Mouse (Mus musculus): ENCODE results near the gene Bcl11a. TPM values are rescaled to one million over a fixed set of nuclear protein-coding genes. Genes with fewer than 3 reads are reported as not detected.

Bcl11a gene
- 143 and 145 TPM in 2 replicates for polyA plus RNA-seq (2014; fragmentation: Nextera tagmentation; extraction: Ambion mirVana)

- Histone ChIP-seq H3K27me3 (ENCODE audit: control insufficient read depth, insufficient read depth, low read length) (no peaks in the 10 kb centered on the region), H3K4me3 (ENCODE audit: low read depth, low read length) (peak within 1 kb of the TSS; percentile 88), H3K27ac (ENCODE audit: low read depth, low read length) (peak within 1 kb of the TSS; percentile 99), H3K9me3 (ENCODE audit: control insufficient read depth, low read length) (no peaks in the 10 kb centered on the region), H3K36me3 (ENCODE audit: control insufficient read depth, insufficient read depth, low read length) (no peaks in the 10 kb centered on the region), H3K4me1 (ENCODE audit: control insufficient read depth, insufficient read depth, low read length) (0 out of 2 replicates have a peak, but pooled peaks cover 4% of the 10 kb centered on the region), H3K9ac (replicated peaks; ENCODE audit: low read depth, low read length) (peak within 1 kb of the TSS; percentile 98), H3K4me2 (ENCODE audit: low read depth, low read length) (peak within 1 kb of the TSS; percentile 80)
- under 1% methylated on average over 38 of the region's 51 CpGs for WGBS
- ATAC-seq (ENCODE audit: low read depth): peak; percentile 50
These were observed at the start of gene Bcl11a for GRCm38 (mm10) chr11:24077795-24078705. Gene Bcl11a (plus strand): TSS chr11:24078056.

- no peak for ATAC-seq (ENCODE audit: low read depth)
- H3K9me3 ChIP-seq (ENCODE audit: control insufficient read depth, low read length): no peaks in the 10 kb centered on the region
- WGBS: 81% methylated on average over 6 of the region's 6 CpGs
- no peak overlapping the region for H3K4me3 ChIP-seq (ENCODE audit: low read depth, low read length)
- no peak overlapping the region for H3K9ac ChIP-seq (replicated peaks; ENCODE audit: low read depth, low read length)
- H3K4me2 ChIP-seq (ENCODE audit: low read depth, low read length): no peak overlapping the region
- H3K4me1 ChIP-seq (ENCODE audit: control insufficient read depth, insufficient read depth, low read length): no peaks in the 10 kb centered on the region
- H3K27ac ChIP-seq (ENCODE audit: low read depth, low read length): no peak overlapping the region
- no peaks in the 10 kb centered on the region for H3K36me3 ChIP-seq (ENCODE audit: control insufficient read depth, insufficient read depth, low read length)
- no peaks in the 10 kb centered on the region for H3K27me3 ChIP-seq (ENCODE audit: control insufficient read depth, insufficient read depth, low read length)
These were observed 33.8 kb upstream of the Bcl11a start for GRCm38 (mm10) chr11:24044025-24044424.

- ATAC-seq (ENCODE audit: low read depth): peak; percentile 95
- H3K36me3 ChIP-seq (ENCODE audit: control insufficient read depth, insufficient read depth, low read length): no peaks in the 10 kb centered on the region
- peaks cover 4% of the 10 kb centered on the region; the same call in 1 of the 2 replicates for H3K4me1 ChIP-seq (ENCODE audit: control insufficient read depth, insufficient read depth, low read length)
- WGBS: 4% methylated on average over 28 of the region's 28 CpGs
- peak overlapping the region; percentile 61 for H3K9ac ChIP-seq (replicated peaks; ENCODE audit: low read depth, low read length)
- 0 out of 2 replicates have a peak overlapping the region, but pooled peaks have one; percentile 10 for H3K27ac ChIP-seq (ENCODE audit: low read depth, low read length)
- H3K4me2 ChIP-seq (ENCODE audit: low read depth, low read length): peak overlapping the region; percentile 45
- H3K4me3 ChIP-seq (ENCODE audit: low read depth, low read length): peak overlapping the region; percentile 31
- H3K9me3 ChIP-seq (ENCODE audit: control insufficient read depth, low read length): no peaks in the 10 kb centered on the region
- H3K27me3 ChIP-seq (ENCODE audit: control insufficient read depth, insufficient read depth, low read length): no peaks in the 10 kb centered on the region
These were observed 28.4 kb upstream of the Bcl11a start for GRCm38 (mm10) chr11:24049226-24050031.

- Histone ChIP-seq H3K9me3 (ENCODE audit: control insufficient read depth, low read length) (no peaks in the 10 kb centered on the region), H3K4me2 (ENCODE audit: low read depth, low read length) (peak overlapping the region; percentile 45; the same call in 1 of the 2 replicates), H3K27me3 (ENCODE audit: control insufficient read depth, insufficient read depth, low read length) (no peaks in the 10 kb centered on the region), H3K27ac (ENCODE audit: low read depth, low read length) (no peak overlapping the region), H3K9ac (replicated peaks; ENCODE audit: low read depth, low read length) (no peak overlapping the region), H3K4me1 (ENCODE audit: control insufficient read depth, insufficient read depth, low read length) (peaks cover 4% of the 10 kb centered on the region; the same call in 1 of the 2 replicates), H3K36me3 (ENCODE audit: control insufficient read depth, insufficient read depth, low read length) (no peaks in the 10 kb centered on the region), H3K4me3 (ENCODE audit: low read depth, low read length) (no peak overlapping the region; the same call in 1 of the 2 replicates)
- ATAC-seq (ENCODE audit: low read depth): no peak
- WGBS: 79% methylated on average over 11 of the region's 11 CpGs
These were observed 27.7 kb upstream of the Bcl11a start for GRCm38 (mm10) chr11:24050032-24050757.

- Histone ChIP-seq H3K9ac (replicated peaks; ENCODE audit: low read depth, low read length) (no peak overlapping the region), H3K36me3 (ENCODE audit: control insufficient read depth, insufficient read depth, low read length) (no peaks in the 10 kb centered on the region), H3K4me3 (ENCODE audit: low read depth, low read length) (no peak overlapping the region), H3K4me1 (ENCODE audit: control insufficient read depth, insufficient read depth, low read length) (peaks cover 4% of the 10 kb centered on the region; the same call in 1 of the 2 replicates), H3K27me3 (ENCODE audit: control insufficient read depth, insufficient read depth, low read length) (no peaks in the 10 kb centered on the region), H3K27ac (ENCODE audit: low read depth, low read length) (no peak overlapping the region), H3K4me2 (ENCODE audit: low read depth, low read length) (no peak overlapping the region), H3K9me3 (ENCODE audit: control insufficient read depth, low read length) (no peaks in the 10 kb centered on the region)
- WGBS: 68% methylated on average over 6 of the region's 6 CpGs
- ATAC-seq (ENCODE audit: low read depth): no peak
These were observed 25.0 kb upstream of the Bcl11a start for GRCm38 (mm10) chr11:24052882-24053281.

DNA sequence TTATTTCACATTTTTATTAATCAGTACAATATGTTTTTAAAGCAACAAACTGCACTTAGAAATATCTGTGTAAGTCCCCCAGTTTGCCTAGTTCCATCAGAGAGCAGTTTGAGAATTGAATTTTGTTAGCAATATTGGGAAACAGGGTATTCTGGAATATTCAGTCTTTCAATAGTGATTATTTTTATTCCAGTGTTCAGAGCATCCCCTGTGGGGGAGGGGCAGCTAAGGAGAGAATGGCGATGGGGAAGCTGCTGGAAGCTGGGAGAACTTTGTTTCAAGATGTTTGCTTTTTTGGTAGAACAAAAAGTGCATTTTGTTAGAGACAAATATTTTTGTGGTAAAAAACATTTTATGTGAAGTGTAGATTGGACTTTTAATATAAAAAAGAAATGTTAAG, 18.7 kb upstream of the Bcl11a start:
- WGBS: 14% methylated on average over 1 of the region's 1 CpGs
- no peaks in the 10 kb centered on the region for H3K36me3 ChIP-seq (ENCODE audit: control insufficient read depth, insufficient read depth, low read length)
- no peaks in the 10 kb centered on the region for H3K27me3 ChIP-seq (ENCODE audit: control insufficient read depth, insufficient read depth, low read length)
- no peak for ATAC-seq (ENCODE audit: low read depth)
- peaks cover 17% of the 10 kb centered on the region for H3K4me1 ChIP-seq (ENCODE audit: control insufficient read depth, insufficient read depth, low read length)
- H3K9me3 ChIP-seq (ENCODE audit: control insufficient read depth, low read length): no peaks in the 10 kb centered on the region
- H3K27ac ChIP-seq (ENCODE audit: low read depth, low read length): no peak overlapping the region
- no peak overlapping the region for H3K4me2 ChIP-seq (ENCODE audit: low read depth, low read length)
- H3K9ac ChIP-seq (replicated peaks; ENCODE audit: low read depth, low read length): no peak overlapping the region
- no peak overlapping the region for H3K4me3 ChIP-seq (ENCODE audit: low read depth, low read length)

- no peak overlapping the region for H3K9ac ChIP-seq (replicated peaks; ENCODE audit: low read depth, low read length)
- 7% methylated on average over 5 of the region's 5 CpGs for WGBS
- H3K4me1 ChIP-seq (ENCODE audit: control insufficient read depth, insufficient read depth, low read length): peaks cover 19% of the 10 kb centered on the region
- peak overlapping the region; percentile 52 for H3K4me2 ChIP-seq (ENCODE audit: low read depth, low read length)
- H3K27ac ChIP-seq (ENCODE audit: low read depth, low read length): no peak overlapping the region
- H3K27me3 ChIP-seq (ENCODE audit: control insufficient read depth, insufficient read depth, low read length): no peaks in the 10 kb centered on the region
- peak overlapping the region; percentile 19; the same call in 1 of the 2 replicates for H3K4me3 ChIP-seq (ENCODE audit: low read depth, low read length)
- no peak for ATAC-seq (ENCODE audit: low read depth)
- no peaks in the 10 kb centered on the region for H3K9me3 ChIP-seq (ENCODE audit: control insufficient read depth, low read length)
- no peaks in the 10 kb centered on the region for H3K36me3 ChIP-seq (ENCODE audit: control insufficient read depth, insufficient read depth, low read length)
These were observed 17.4 kb upstream of the Bcl11a start for GRCm38 (mm10) chr11:24060428-24060827.

DNA sequence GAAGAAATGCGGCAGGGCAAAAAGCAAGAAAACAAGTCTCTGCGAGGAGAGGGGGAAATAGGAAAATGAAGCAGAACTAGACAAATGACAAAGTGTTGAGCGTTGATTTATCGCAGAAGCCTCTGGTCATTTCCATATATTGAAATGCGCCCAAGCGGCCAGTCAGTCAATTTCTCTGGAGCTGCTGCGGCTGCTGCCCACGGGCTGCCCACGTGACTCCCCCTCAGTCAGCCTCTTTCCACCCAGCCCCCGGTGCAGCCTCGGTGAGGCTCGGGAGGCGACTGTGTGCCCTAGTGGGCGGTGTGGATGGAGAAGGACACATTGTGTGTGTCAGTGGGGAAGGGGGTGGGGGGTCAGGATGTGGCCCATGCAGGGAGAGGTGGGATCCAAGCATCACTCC, 16.0 kb upstream of the Bcl11a start:
- peak overlapping the region; percentile 44; the same call in 1 of the 2 replicates for H3K27ac ChIP-seq (ENCODE audit: low read depth, low read length)
- peak overlapping the region; percentile 24 for H3K4me3 ChIP-seq (ENCODE audit: low read depth, low read length)
- no peaks in the 10 kb centered on the region for H3K27me3 ChIP-seq (ENCODE audit: control insufficient read depth, insufficient read depth, low read length)
- H3K36me3 ChIP-seq (ENCODE audit: control insufficient read depth, insufficient read depth, low read length): no peaks in the 10 kb centered on the region
- ATAC-seq (ENCODE audit: low read depth): peak; percentile 80
- WGBS: 0% methylated on average over 14 of the region's 14 CpGs
- peaks cover 21% of the 10 kb centered on the region for H3K4me1 ChIP-seq (ENCODE audit: control insufficient read depth, insufficient read depth, low read length)
- H3K4me2 ChIP-seq (ENCODE audit: low read depth, low read length): peak overlapping the region; percentile 61
- H3K9me3 ChIP-seq (ENCODE audit: control insufficient read depth, low read length): no peaks in the 10 kb centered on the region
- peak overlapping the region; percentile 37; the same call in 1 of the 2 replicates for H3K9ac ChIP-seq (replicated peaks; ENCODE audit: low read depth, low read length)

Data from neural tube, embryonic 14.5 days (tissue).